Mouse (Mus musculus): ENCODE measurements at regions not wholly inside any gene's neighbourhood (a gene's known extent, or its start where the extent isn't known, plus 50 kb on each side); places are given as distances from the start of the nearest gene placed in this dataset.

DNA sequence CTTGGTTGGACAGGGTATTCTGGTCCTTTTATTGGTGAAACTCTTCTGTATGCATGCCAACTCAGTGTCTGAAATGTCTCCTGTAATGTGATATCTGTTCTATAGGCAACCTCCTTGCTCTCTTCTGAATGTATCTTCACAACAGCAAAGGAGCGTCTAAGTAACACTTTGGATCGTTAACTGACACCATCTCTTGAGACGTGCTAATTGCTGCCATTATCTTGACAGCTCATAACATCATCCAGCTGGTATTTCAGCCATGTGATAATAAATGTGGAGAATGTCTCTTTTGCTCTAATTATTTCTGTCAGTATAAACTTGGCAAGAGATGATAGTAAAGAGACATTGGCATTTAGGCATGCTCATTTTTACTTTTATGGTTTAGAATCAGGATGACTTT lies 68.8 kb upstream of the Col8a1 start:
- Histone ChIP-seq H3K9me3 (ENCODE audit: low read depth, low read length) (no peaks in the 10 kb centered on the region), H3K27ac (ENCODE audit: low read depth) (no peak overlapping the region), H3K36me3 (ENCODE audit: insufficient read depth) (no peaks in the 10 kb centered on the region), H3K4me3 (ENCODE audit: low read depth, low read length) (no peak overlapping the region), H3K27me3 (ENCODE audit: insufficient read depth, low read length) (no peaks in the 10 kb centered on the region), H3K4me2 (no peak overlapping the region), H3K9ac (no peak overlapping the region), H3K4me1 (ENCODE audit: insufficient read depth) (no peaks in the 10 kb centered on the region)
- ATAC-seq (ENCODE audit: insufficient read depth) (no peak), DNase-seq (peak; percentile 13)
- WGBS: 28% methylated on average over 3 of the region's 3 CpGs
- TF ChIP-seq CTCF (IDR thresholded peaks at IDR 0.05; ENCODE audit: low read depth): no peak

DNA sequence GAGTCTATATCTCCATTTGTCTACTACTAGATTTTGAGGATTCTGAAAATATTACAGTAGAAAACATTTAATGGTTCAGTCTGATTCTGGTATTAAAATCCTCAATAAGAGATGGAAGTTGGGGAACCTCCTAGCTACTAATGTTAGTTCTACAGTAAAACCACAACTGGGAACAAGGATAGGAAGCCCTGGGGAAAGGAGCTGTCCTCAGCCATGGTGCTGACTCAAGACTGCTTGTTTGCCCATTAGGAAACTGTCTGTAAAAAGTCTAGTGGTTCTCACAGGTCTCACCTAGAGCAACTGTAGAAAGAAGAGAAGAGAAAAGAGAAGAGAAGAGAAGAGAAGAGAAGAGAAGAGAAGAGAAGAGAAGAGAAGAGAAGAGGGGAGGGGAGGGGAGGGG lies 90.9 kb upstream of the Col8a1 start:
- TF ChIP-seq CTCF (IDR thresholded peaks at IDR 0.05; ENCODE audit: low read depth): no peak
- ATAC-seq (ENCODE audit: insufficient read depth) (no peak), DNase-seq (peak; percentile 82)
- Histone ChIP-seq H3K4me2 (no peak overlapping the region), H3K9ac (no peak overlapping the region), H3K4me3 (ENCODE audit: low read depth, low read length) (no peak overlapping the region), H3K9me3 (ENCODE audit: low read depth, low read length) (no peaks in the 10 kb centered on the region), H3K36me3 (ENCODE audit: insufficient read depth) (no peaks in the 10 kb centered on the region), H3K4me1 (ENCODE audit: insufficient read depth) (no peaks in the 10 kb centered on the region), H3K27me3 (ENCODE audit: insufficient read depth, low read length) (no peaks in the 10 kb centered on the region), H3K27ac (ENCODE audit: low read depth) (no peak overlapping the region)

DNA sequence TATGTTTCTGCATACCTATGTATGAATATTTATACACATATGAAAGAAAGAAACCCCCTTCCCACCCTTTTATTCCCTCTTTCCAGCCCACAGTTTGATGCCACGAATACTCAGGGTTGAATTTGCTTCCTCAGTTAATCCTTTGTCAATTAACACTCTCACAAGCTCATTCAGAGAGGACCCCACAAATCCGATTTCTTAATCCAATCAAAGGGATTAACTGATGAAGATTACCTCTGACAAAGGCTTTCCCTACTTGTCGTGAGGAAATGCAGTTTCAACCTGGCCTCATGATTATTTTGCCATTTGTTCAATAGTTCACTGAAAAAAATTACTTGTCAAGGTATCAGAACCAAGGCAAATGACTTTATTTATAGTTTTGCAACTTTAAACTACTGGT lies 91.8 kb upstream of the Col8a1 start:
- no peak overlapping the region for H3K27ac ChIP-seq (ENCODE audit: low read depth)
- no peak overlapping the region for H3K9ac ChIP-seq
- no peaks in the 10 kb centered on the region for H3K36me3 ChIP-seq (ENCODE audit: insufficient read depth)
- WGBS: 27% methylated on average over 3 of the region's 3 CpGs
- no peak for TF ChIP-seq CTCF (IDR thresholded peaks at IDR 0.05; ENCODE audit: low read depth)
- no peaks in the 10 kb centered on the region for H3K4me1 ChIP-seq (ENCODE audit: insufficient read depth)
- H3K9me3 ChIP-seq (ENCODE audit: low read depth, low read length): no peaks in the 10 kb centered on the region
- H3K4me2 ChIP-seq: no peak overlapping the region
- no peak for ATAC-seq (ENCODE audit: insufficient read depth)
- no peak overlapping the region for H3K4me3 ChIP-seq (ENCODE audit: low read depth, low read length)
- H3K27me3 ChIP-seq (ENCODE audit: insufficient read depth, low read length): no peaks in the 10 kb centered on the region
- no peak for DNase-seq

DNA sequence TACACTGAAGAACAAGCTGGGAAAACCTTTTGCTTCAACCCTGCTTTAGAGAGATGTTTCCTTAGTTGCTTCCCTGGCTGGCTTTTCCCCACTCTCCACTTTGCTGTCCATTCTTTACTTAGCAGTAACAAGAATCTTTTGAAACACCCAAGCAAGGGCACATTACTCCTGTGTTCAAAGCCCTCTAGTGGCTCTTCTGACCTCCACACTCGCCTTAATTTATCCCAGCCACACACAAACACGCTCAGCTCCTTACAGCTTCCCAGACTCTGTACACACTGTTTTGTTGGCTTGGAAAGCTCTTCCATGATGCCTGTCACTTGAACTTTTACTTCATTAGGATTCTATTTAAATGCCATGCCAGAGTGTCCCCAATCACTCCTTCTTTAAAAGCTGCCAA lies 97.3 kb upstream of the Col8a1 start:
- WGBS: 35% methylated on average over 2 of the region's 2 CpGs
- H3K4me1 ChIP-seq (ENCODE audit: insufficient read depth): no peaks in the 10 kb centered on the region
- peak; percentile 33; the same call in 1 of the 2 replicates for TF ChIP-seq CTCF (IDR thresholded peaks at IDR 0.05; ENCODE audit: low read depth)
- DNase-seq: peak; percentile 7
- H3K27ac ChIP-seq (ENCODE audit: low read depth): no peak overlapping the region
- H3K36me3 ChIP-seq (ENCODE audit: insufficient read depth): no peaks in the 10 kb centered on the region
- no peaks in the 10 kb centered on the region for H3K27me3 ChIP-seq (ENCODE audit: insufficient read depth, low read length)
- ATAC-seq (ENCODE audit: insufficient read depth): no peak
- H3K4me3 ChIP-seq (ENCODE audit: low read depth, low read length): no peak overlapping the region
- H3K9me3 ChIP-seq (ENCODE audit: low read depth, low read length): no peaks in the 10 kb centered on the region
- H3K9ac ChIP-seq: no peak overlapping the region
- no peak overlapping the region for H3K4me2 ChIP-seq

DNA sequence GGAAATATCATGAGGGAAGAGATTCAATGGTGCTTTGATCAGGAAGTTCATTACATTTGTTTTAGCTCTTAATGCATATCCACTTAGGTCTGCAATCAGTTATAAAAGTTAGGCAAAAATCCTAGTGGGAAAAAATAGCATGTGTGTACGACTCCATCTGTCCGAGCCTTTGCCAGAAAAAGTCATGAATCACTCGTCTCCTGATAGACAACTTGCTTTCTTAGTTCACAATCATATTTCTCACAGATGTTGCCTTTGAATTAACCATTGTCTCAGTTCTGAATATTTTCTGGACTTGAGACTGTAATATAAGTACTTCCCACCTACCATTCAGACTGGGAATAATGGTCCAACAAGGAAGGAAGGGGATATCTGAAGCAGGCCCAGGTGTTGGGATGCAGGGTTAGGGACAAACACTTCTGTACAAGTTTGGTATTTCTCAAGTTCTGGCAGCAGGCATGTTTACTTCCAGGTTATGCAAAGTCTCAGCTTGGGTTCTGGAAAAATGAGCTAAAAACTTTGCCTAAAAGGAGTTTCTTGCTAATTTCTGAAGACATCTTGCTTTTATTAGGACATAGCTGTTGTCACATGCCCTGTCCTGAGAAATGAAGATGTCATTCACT lies 98.4 kb upstream of the Col8a1 start:
- WGBS: 70% methylated on average over 3 of the region's 3 CpGs

DNA sequence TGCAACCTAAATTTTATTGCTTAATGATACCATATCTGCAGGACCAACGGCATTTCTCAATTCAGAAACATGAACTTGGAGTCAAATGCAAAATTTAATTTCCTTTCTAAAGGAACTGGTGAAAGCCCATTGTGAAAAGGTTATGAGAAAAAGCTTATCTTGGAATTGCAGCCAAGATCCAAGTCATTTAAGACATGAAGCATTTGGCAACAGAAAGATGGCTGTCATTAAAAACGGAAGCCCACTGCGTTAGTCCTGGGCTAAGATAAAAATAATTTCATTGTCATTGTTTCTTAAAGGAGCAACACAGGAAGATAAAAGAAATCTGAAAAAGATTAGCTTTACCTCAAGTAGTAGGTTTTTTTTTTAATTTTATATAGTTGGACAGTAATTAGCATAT lies 99.2 kb upstream of the Col8a1 start:
- Histone ChIP-seq H3K27me3 (ENCODE audit: insufficient read depth, low read length) (no peaks in the 10 kb centered on the region), H3K4me1 (ENCODE audit: insufficient read depth) (no peaks in the 10 kb centered on the region; the same call in 1 of the 2 replicates), H3K4me3 (ENCODE audit: low read depth, low read length) (no peak overlapping the region), H3K27ac (ENCODE audit: low read depth) (no peak overlapping the region), H3K4me2 (no peak overlapping the region), H3K9me3 (ENCODE audit: low read depth, low read length) (no peaks in the 10 kb centered on the region), H3K9ac (no peak overlapping the region), H3K36me3 (ENCODE audit: insufficient read depth) (no peaks in the 10 kb centered on the region)
- WGBS: 60% methylated on average over 3 of the region's 3 CpGs
- DNase-seq: no peak
- ATAC-seq (ENCODE audit: insufficient read depth): no peak
- TF ChIP-seq CTCF (IDR thresholded peaks at IDR 0.05; ENCODE audit: low read depth): no peak

More for the DNA sequence above, 98.4 kb upstream of the Col8a1 start:
- Histone ChIP-seq H3K36me3 (ENCODE audit: insufficient read depth) (no peaks in the 10 kb centered on the region), H3K27ac (ENCODE audit: low read depth) (no peak overlapping the region), H3K27me3 (ENCODE audit: insufficient read depth, low read length) (no peaks in the 10 kb centered on the region), H3K9me3 (ENCODE audit: low read depth, low read length) (no peaks in the 10 kb centered on the region), H3K4me1 (ENCODE audit: insufficient read depth) (no peaks in the 10 kb centered on the region; the same call in 1 of the 2 replicates), H3K4me2 (no peak overlapping the region), H3K9ac (no peak overlapping the region), H3K4me3 (ENCODE audit: low read depth, low read length) (no peak overlapping the region)
- ATAC-seq (ENCODE audit: insufficient read depth): no peak
- no peak for DNase-seq
- TF ChIP-seq CTCF (IDR thresholded peaks at IDR 0.05; ENCODE audit: low read depth): no peak

DNA sequence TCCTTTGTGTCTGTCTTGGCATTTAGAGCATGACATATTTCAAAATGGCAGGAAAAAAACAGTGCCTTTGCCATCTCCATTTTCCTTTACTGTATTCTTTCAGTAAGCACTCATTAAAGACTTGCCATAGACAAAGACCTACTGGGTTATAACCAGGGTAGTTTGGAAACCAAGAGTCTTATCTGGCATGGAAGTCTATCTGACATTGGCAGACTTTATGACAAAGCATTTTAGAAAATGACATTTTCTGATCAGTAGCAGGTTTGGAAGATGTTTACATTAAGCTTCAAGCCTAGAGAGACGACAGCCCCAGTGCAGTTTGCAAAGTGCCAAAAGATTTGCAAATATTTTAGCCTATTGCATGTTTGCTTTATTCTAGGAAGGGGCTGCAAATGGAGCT lies 102.5 kb upstream of the Col8a1 start:
- Histone ChIP-seq H3K9ac (no peak overlapping the region), H3K27ac (ENCODE audit: low read depth) (no peak overlapping the region), H3K4me1 (ENCODE audit: insufficient read depth) (no peaks in the 10 kb centered on the region; the same call in 1 of the 2 replicates), H3K4me3 (ENCODE audit: low read depth, low read length) (no peak overlapping the region), H3K9me3 (ENCODE audit: low read depth, low read length) (no peaks in the 10 kb centered on the region), H3K4me2 (no peak overlapping the region), H3K27me3 (ENCODE audit: insufficient read depth, low read length) (no peaks in the 10 kb centered on the region), H3K36me3 (ENCODE audit: insufficient read depth) (no peaks in the 10 kb centered on the region)
- no peak for TF ChIP-seq CTCF (IDR thresholded peaks at IDR 0.05; ENCODE audit: low read depth)
- 10% methylated on average over 1 of the region's 1 CpGs for WGBS
- DNase-seq (no peak), ATAC-seq (ENCODE audit: insufficient read depth) (no peak)

Measured in lung, embryonic 14.5 days (tissue).